Mouse (Mus musculus) T-helper 2 cell (primary cell): ENCODE measurements around the gene Rerg.

ENCODE experiments used
- in situ Hi-C: fragments of 300-600 bp; cut with MboI, MseI; formaldehyde crosslinking; loops from one replicate; pipeline ENCODE4 v1.15.1; 2025; ENCODE audit warnings: high pct_unique_total_duplicates

The Rerg gene

DNA sequence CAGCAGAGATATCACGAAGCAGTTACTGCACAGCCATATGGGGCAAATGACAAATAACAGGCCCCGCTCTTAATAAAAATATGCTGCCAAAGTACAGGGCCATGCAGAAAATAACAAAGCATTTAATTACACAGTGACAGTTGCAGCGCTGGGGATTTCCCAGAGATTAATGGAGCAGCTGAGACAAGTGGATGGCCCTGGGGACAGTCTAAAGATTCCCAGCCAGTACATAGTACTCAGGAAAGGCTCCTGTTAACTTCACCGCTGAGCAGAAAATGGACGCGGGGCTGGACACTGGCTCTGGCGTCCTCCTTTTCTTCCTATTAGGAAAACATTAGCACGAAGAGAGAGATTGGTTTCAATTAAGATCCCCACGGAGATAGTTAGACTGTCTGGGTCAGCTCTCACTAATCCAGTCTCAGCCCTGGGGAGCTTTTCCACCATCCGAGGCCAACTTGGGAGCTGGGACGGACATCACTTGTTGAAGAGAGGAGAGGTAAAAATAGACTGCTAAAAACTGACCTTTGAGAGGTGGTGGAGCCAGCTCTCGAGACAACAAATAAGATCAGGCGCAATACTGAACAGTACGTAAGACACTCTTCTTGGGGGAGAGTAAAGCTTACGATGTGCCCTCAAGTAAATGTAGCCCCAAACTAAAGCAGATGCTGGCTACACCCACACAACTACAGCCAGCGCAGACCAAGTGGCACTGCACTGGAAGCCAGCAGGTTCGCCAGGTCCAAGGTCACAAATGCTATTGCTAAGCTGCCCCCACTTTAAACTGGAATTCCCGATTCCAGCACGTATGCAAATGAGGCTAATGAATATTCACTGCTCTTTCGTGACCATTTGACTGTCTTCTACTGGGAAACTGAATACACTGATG lies 34.5 kb downstream of the Rerg start:
- in situ Hi-C loops = no loop called here

DNA sequence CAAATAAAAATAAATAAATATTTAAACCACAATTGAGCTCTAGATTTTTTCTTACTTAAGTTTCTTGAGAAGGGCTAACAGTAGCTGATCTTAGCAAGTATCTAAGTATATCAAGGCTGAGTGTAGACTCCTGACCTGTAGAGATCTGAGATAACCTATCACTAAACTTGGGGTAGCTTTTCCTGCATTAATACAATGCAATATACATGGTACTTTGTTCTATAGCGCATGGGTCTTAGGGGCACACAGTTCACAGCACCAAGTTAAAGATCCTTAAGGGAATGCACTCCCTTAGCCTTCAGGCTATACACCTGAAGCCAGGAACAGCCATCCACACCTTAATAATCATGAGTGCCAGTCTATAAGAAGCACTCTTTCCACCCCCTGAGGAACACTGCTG lies 38.5 kb downstream of the Rerg start:
- in situ Hi-C loops = no loop called here

DNA sequence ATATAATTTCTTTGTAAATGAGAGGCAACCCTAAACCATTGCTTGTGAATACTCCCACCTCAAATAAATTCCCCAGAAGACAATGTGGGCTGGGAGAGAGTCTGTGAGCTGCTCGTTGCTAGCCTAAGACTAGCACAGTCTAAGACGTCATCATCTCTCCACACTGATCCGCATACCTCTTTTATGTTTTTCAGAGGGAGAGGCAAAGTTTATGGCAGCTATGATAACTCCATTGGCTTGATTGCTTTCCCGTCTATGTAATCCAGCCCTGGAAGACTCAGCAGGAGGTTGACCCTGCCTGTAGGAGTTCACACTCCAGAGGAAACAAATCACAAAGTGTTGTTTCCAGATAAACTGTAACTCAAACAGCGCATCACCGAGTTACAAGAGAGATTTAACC lies 38.9 kb downstream of the Rerg start:
- in situ Hi-C loops = no loop called here

DNA sequence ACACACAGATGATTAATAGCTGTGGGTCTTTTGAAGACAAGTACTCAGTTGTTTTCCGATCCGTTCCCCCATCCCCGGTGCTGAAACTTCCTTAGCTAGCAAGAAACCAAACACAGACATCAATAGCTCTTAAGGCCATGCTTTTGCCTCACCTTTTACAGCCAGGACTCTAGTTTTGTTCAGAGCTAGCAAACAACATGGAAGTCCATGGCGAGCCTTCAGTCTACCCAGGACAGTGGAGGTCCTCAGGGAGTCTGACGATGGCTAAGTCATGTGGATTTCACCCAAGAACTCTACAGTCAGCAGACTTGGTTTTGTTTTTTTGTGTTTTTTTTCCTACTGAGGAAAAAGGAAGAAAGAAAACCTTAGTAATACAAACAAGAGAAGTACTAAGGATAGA lies 43.4 kb downstream of the Rerg start:
- in situ Hi-C loops = no loop called here

DNA sequence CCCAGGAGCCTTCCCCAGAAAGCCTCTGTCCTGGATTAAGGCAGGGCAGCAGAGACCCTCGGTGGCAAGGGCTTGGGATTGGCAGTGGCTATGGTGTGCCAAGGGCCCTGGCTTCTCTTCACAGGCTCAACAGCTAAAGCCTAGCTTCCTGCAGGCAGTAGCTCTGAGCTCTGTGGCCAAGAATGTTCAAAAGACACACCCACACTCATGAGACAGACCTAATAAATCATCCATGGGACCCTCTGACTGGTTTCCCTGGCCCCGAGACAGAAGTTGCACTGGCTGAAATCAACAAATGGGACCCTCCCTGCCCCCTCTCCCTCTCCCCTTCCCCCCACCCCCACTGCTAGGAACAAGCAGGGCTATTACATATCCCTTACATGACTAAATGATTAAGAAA lies 44.1 kb downstream of the Rerg start:
- in situ Hi-C loops = no loop called here

DNA sequence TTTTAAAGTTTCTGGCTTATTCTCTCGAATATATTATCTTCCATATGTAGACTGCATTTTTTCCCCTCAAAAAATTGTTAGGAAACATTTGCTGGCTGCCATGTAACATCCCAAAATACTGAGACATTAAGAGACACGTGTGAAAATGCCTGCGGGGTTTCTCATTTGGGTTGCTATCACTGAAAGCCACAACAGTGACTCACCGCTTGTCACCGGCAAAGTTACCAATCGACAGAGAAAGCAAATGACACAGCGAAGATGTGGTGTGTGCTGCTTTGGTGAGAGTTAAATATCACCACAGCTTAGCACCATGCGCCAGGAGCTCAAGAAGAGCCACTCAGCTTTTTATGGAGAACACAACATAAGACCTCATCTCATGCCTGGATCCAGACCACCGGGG lies 44.9 kb downstream of the Rerg start:
- in situ Hi-C loops = no loop called here

DNA sequence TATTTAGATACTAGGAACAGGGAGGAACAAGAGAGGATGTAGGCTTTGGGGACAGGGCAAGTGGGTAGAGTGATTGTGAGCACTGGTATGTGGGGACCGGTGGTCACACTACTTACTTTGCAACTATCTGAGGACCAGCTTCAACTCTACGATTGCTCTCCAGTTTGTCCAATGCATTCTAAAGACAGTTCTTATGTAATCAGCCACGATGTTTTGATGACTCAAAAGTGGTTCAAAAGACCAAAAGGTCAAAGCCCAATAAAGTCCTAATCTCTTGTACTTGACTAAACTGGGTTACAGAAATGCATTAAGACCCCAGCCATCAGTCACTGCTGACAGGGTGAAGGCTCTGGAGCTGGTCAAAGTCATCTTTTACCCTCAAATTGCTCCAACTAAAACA lies 45.3 kb downstream of the Rerg start:
- in situ Hi-C loops = no loop called here

DNA sequence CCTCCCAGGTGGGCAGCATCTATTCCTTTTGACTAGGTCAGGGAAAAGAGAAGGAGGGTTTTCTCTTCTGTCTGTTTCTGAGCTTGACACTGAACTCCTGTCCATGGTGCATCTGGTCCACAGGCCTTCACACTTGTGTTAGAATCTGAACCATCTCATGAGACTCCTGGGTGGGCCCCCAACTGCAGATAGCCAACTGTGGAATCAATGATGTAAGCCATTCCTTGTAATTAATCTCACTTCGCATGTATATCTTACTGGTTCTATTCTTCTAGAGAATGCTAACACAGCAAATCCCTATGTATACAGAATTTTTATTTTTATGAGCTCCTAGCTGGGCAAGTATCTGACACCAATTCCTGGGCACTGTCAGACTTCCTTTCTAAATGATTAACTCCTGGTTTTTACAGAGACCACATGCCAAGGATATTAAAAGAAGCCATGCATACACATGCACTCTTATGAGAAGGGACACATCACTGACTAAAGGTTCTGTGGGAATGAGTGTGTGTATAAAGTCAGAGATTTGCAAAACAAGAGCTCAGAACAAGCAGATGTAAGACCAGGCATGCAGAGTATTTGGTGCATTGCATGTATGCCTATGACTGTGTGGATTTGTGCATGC lies 53.3 kb downstream of the Rerg start:
- in situ Hi-C loops = no loop called here

DNA sequence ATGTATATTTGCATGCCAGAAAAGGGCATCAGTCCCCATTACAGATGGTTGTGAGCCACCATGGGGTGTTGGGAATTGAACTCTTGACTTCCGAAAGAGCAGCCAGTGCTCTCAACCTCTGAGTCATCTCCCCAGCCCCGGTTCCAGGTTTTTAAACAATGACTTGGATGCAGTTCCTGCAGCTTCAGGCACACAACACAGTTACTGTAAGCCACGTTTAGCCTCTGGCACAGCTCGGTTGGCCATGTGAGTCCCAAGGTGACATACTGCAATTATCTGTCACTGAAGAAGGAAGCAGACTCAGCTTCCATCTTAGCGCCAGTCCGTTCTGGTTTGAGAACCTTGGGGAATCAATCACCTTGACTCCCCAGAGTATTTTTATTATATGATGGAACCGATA lies 55.4 kb downstream of the Rerg start:
- in situ Hi-C loops = no loop called here

DNA sequence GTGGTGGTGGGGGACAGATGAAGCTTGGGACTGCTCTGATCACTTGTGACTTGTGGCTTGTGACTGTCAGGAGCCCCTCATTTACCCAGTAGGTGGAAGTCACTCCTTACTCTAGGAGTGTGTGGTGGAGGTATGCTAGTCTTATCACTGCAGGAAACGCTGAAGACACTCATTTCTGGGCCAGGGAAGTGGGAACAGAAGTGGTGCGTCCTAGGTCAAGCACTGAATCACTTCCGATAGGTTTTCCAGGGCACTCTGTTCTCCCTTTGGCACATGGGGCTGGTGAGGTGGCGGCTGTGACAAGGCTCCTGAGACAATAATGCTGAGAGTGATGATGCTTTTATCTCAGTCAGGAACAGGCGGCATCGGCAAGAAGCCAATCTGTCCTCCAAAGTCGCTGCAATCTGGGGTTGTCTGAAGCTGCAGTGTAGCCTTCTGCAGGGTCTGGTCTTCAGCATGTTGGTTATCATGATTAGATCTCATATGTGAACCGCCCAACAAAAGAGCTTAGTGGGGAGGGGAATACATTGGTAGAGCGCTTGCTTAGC lies 59.0 kb downstream of the Rerg start:
- in situ Hi-C loops = no loop called here

DNA sequence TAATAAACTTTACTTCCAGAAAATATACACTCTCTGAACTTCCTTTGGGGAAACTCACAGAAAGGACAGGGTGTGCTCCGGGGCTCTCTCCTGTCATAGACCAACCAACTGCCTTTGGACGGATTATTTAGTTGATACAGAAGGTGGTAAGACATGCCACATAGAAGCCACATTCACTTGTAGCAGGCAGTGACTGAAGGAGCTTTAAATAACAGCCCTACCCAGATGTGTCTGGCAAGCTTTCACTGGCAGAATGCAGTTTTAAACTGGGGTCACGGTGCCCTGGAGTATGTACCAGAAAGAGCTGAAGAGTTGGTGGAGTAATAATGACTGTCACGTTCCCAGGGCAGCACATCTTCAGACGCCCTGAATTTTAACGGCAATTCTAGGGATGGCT lies 59.5 kb downstream of the Rerg start:
- in situ Hi-C loops = no loop called here

DNA sequence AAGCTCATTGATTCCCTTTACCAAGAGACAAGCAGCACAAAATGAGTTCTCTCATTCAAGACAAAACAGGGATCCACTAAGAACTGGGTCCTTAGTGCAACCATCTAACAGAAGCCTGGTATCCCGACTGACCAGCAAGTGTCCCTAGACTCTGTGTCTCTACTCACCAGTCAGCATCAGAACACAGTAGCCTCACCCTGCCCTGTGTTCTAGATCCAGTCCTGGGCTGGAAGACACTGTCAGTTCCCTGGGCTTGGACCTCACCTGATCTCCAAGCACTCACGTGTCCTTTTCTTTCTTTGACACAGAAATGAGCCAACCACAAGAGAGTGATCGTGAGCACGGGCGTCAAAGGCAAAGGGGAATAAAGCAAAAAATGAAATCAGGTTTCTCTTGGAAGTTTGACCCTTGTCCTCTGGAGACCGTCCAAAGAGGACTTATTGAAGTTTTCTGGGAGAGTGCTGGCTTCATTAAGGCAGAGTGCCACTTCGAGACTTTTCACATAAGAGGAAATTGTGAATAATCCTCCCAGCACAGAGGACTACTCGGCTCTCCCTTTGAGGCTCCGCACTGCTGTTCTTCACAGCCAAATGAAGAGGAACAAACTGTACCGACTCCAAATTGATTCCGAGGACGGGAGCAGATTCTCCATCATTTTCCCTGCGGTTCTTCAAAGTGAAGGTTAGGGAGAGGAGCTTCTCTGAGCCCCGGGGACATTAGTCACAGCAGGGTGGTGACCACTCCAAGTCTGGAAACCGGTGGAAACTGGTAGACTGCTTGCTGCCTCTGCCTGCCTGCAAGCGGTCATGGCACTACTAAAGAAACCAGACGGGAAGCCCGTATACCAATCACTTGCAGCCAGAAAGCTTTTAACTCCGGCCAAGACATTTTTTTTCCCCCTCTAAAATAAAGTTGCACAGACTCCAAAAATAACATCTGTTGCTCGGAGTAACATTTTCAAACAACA lies 60.2 kb downstream of the Rerg start:
- in situ Hi-C loops = no loop called here

DNA sequence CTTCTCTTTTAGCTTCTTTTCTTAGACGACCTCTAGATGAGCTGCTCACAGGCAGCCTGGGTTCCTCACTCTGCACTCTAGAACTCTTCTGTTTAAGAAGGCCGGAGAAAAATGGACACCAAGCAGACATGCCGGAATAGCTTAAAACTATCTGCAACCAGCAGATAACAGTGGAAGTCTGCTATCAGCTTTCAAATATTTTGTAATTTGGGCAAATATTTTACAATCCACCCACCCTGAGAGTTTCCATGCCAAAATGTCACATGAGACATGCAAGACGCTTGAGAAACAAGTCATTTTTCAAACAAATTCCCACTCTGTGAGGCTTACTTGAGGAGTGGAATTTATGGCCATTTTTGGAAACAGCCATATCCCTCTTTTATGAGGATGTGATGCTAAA lies 65.0 kb downstream of the Rerg start:
- in situ Hi-C loops = no loop called here

DNA sequence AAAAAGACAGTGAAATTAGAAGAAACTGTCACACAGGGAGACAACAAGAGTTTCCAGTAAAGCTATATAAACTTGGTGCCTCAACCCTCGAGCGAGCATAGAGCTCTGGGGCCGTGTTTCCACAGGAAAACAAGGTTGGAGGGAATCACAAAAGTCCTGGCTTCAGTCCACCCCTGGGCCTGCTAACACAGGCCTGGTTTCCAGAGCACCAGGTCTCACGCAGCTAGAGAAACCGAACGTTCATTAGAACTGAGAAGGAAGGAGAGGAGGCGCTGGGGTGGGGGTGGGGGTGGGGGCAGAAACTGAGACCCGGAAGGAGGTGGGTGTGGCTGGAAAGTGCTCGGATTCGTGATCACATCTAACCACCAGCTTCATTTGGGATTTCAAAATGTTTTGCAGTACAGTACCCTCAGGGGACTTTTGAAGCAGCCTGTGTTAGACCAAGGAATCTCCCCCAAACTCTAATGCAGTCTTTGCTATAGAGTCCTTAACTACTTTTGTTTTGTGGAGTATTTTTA lies 67.6 kb downstream of the Rerg start:
- in situ Hi-C loops = no loop called here

DNA sequence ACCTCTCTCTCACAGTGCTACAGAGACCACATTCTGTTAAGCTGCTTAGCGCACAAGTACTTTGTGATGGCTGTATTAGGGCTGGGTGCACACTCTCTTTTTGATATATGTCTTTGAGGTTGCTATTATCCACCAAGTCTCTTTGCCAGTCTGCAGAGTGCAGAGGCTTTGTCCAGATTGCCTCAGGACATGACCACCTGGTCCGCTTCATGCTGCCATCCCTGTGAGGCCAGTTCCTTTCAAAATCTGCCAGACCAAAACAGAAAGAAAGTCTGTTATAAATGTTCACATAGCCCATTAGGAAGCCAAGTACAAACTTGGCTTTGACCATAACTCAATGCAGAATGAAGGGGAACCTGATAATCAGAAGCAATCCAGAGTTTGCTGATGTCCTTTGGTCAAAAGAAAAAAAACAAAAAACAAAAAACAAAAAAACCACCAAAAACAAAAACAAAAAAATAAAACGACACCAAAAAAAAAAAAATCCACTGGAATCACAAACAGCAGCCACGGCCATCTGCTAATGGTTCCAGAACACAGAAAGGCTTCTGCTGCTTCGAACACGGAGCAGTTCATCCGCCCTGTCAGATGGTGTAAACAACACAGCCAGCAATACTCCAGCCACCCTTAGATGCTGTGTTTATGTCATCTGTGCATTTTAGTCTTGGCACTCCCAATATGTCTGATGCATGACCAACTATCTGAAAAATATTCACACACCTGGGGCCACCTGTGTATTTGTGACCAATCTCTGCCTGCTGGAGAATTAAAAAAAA lies 68.2 kb downstream of the Rerg start:
- in situ Hi-C loops = no loop called here

DNA sequence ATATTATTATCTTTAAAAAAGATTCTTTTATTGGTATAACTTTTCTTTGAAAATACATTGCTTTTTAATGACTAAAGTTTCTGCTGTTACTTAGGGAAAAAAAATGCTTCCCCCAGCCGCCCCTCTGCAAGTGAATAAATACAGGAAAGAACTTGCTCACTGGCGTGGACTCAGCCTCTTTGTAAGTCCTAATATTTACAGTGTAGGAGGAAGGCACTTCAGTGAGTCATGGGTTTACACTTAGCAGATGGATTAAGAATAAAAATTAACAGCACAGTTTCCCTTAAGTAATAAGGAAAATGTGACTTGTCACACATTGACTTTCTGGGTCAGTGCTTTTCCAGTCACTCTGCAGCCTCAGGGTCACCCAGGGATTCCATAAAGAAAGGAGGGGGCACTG lies 70.0 kb downstream of the Rerg start:
- in situ Hi-C loops = no loop called here

DNA sequence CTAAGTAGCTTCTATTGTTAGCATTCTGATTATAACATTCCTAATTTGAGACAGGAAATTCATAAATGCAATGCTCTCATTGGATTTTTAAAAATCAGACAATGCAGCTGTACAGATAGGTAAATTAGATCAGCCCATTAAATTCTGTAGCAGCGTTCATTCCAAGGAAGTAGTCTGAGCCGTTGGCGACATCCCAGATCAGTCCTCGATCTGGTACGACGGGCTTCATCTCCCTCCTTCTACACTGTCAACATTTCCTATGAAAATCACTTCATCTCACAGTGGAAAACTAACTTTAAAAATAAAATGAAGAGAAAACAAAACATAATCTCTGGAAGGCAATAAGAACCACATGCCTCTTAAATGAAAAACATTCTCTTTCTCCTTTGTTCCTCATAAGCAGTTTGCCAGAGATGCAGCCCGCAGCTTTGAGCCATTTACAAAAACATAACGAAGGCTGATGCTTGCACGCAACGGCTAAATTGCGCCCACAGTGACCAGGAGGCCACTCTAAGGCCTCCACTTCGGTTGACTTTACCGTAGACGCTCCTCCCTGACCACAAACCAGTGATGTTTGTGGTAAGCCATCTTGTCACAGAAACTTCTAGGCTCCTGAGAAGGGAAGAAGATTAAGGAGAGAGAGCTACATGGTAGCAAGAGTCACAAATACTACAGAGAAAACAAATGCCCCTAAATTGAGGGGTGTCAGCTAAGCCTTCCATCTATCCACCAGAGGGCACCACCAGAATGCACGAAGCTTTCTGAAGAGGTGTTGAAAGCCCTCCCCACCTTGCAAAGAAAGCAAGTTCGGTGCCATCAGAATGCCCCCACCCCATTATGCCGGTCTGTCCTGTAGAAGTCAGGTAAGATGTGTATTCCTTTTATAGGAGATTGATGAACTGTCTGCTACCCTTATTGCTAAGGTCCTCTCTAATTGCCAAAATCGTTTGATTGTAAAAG lies 71.8 kb downstream of the Rerg start:
- in situ Hi-C loops = no loop called here

DNA sequence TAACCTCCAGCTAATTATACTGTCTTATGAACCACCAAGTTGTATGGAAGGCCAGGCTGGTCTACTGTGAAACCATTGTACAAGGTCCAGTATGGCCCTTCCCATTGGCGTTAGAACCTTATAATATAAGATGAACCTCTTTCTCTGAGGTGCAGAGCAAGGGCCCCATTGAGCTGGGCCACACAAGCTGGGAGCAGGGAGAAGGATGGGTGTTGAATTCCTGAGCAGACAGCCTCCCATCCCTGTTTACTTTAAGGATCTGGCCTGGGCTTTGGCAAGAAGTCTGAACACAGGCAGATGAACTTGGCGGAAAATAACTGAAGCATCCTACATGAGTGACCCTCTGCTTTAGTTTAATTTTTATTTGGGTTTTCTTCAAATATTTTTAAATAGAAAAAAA lies 75.8 kb downstream of the Rerg start:
- in situ Hi-C loops = no loop called here

DNA sequence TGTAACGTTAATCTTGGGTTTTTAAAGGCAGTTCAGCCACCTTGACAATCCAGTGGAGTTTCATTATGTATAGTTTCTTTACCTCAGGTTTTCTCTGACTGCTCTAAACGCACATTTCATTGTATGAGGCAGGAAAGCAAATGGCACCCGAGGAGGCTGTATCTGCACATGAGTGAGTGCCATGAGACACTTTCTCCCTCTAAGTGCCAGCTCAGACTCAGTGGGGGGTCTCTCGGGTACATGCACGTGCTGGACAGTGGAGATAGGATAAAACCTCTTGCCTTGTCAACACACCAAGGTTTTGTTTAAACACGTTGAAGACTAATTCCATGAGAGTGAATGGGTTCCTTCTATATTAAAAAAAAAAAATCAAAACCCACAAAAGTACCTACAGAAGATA lies 81.8 kb downstream of the Rerg start:
- in situ Hi-C loops = no loop called here

DNA sequence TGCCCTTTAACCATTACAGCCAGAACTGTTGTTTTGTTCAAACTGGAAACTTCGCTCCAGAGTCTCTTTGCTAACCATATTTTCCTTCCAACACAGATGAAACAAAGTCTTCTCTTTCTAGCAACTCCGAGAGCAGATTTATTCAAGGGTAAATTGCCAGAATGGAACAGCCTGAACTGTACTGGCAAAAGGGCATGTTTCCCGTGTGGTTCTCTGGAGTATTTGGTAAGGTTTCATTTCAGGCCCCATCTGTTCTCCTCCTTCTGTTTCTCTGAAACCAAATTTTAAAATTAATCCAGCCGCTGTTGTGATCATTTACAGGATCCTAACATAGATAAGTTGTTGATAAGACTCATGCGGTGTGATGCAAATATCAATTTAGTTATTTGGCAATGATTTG lies 82.3 kb downstream of the Rerg start:
- in situ Hi-C loops = no loop called here
